Mouse (Mus musculus) lung, embryonic 15.5 days (tissue): Measurements from ENCODE around the gene Rnaseh2a. TPM values are rescaled to one million over a fixed set of nuclear protein-coding genes. Genes with fewer than 3 reads are reported as not detected.

Experiments
- ATAC-seq: fragments of 200-750 bp; cut with Nextera tagmentation; 2 replicates; pipeline ENCODE4 v1.8.0; 2017; ENCODE audit warnings: moderate number of reproducible peaks, borderline replicate concordance; ENCODE audit not compliant: low FRiP score, low TSS enrichment; ENCODE audit errors: extremely low read depth
- H3K27ac ChIP-seq: fragments of 300-500 bp; sonication (generic); 2 replicates; pipeline ENCODE4 v1.5.1; 2015; ENCODE audit warnings: moderate library complexity, mild to moderate bottlenecking, inconsistent platforms
- H3K27me3 ChIP-seq: fragments of 300-500 bp; sonication (generic); 2 replicates; pipeline ENCODE4 v1.6.1; 2015; ENCODE audit warnings: inconsistent platforms
- H3K36me3 ChIP-seq: fragments of 300-500 bp; sonication (generic); 2 replicates; pipeline ENCODE4 v1.6.1; 2015; ENCODE audit warnings: inconsistent platforms
- H3K4me1 ChIP-seq: fragments of 300-500 bp; sonication (generic); 2 replicates; pipeline ENCODE4 v1.6.1; 2015; ENCODE audit warnings: inconsistent platforms
- H3K4me2 ChIP-seq: fragments of 300-500 bp; sonication (generic); 2 replicates; pipeline ENCODE4 v1.6.1; 2015; ENCODE audit warnings: inconsistent platforms, mild to moderate bottlenecking, moderate library complexity
- H3K4me3 ChIP-seq: fragments of 300-500 bp; sonication (generic); 2 replicates; pipeline ENCODE4 v1.5.1; 2015; ENCODE audit warnings: mild to moderate bottlenecking, inconsistent platforms
- H3K9ac ChIP-seq: fragments of 300-500 bp; sonication (generic); 2 replicates; pipeline ENCODE4 v1.6.1; 2015; ENCODE audit warnings: inconsistent platforms
- H3K9me3 ChIP-seq: fragments of 300-500 bp; sonication (generic); 2 replicates; pipeline ENCODE4 v1.6.1; 2016; ENCODE audit warnings: inconsistent platforms
- WGBS: fragments of 180-500 bp; shearing (Covaris S2); methylation state at CpG from one replicate; pipeline ENCODE4 v1.1.7; 2015; 5-methylcytosine and 5-hydroxymethylcytosine counted together
- polyA plus RNA-seq: library from polyadenylated mRNA; unstranded; fragments of >200 nt; fragmentation: Nextera tagmentation; extraction: Ambion mirVana; gene quantifications from 2 replicates; pipeline ENCODE4 v1.2.1, GENCODE M21; 2015

The Rnaseh2a gene
- polyA plus RNA-seq, 1 experiment from 2014 or later: 114 TPM

DNA sequence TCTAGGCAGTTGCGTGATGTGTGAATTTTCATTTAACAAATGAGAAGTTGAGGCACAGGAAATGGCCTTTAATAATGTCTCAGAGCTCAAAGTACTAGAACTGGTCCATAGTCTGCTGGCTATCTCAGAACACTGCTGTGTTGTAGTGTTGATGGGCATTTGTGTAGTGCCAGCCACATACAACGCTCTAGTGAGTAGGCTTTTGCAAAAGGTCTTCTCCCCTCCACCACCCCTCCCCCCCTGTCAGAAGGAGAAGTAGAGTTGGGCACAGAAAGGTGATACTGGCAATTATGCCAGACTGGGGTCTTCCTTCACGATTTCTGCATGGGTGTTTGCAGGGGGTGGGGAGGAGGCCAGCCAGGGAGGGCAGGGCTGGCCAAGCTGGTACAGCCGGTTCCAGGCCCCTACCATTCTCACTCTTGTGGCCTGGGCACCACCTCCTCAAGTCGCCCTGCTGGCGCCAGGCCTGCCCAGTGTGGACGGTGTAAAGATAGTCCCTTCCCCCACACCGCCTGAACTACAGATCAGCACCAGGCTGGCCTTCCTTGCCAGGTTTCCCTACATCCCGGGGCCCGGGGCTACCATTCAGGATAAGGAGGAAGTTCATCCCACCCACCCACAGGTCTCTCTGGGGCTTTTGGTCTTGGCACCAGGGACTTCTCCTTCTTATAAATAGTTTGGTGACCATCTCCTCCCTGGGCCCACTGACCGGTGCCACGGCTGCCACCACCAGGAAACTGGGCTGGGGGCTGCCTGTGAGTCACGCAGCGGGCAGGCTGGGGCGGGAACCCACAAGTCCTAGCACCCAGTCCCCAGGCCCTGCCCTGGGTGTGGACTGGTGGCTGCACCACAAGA is 12.3 kb upstream of the Rnaseh2a start:
- H3K4me2 ChIP-seq: no peak overlapping the region; the same call in 1 of the 2 replicates
- 0 out of 2 replicates have a peak, but pooled peaks cover 2% of the 10 kb centered on the region for H3K27me3 ChIP-seq
- no peaks in the 10 kb centered on the region for H3K9me3 ChIP-seq
- 66% methylated on average over 15 of the region's 15 CpGs for WGBS
- no peak overlapping the region for H3K9ac ChIP-seq
- H3K4me3 ChIP-seq: no peak overlapping the region
- H3K4me1 ChIP-seq: peaks cover 87% of the 10 kb centered on the region
- no peaks in the 10 kb centered on the region for H3K36me3 ChIP-seq
- peak overlapping the region; percentile 93 for H3K27ac ChIP-seq
- ATAC-seq: no peak

GRCm38 (mm10) chr8:84980622-84981358 is 11.2 kb upstream of the Rnaseh2a start:
- Histone ChIP-seq H3K4me1 (peaks cover 87% of the 10 kb centered on the region), H3K9me3 (no peaks in the 10 kb centered on the region), H3K27ac (peak overlapping the region; percentile 93), H3K36me3 (no peaks in the 10 kb centered on the region), H3K4me3 (peak overlapping the region; percentile 41), H3K27me3 (no peaks in the 10 kb centered on the region), H3K4me2 (peak overlapping the region; percentile 99), H3K9ac (peak overlapping the region; percentile 36)
- ATAC-seq: no peak
- 21% methylated on average over 11 of the region's 11 CpGs for WGBS

- Histone ChIP-seq H3K27ac (peak overlapping the region; percentile 93), H3K36me3 (peaks cover 3% of the 10 kb centered on the region; the same call in 1 of the 2 replicates), H3K4me1 (peaks cover 86% of the 10 kb centered on the region), H3K9ac (peak overlapping the region; percentile 39), H3K4me3 (peak overlapping the region; percentile 41), H3K27me3 (no peaks in the 10 kb centered on the region), H3K9me3 (no peaks in the 10 kb centered on the region), H3K4me2 (peak overlapping the region; percentile 99)
- peak; percentile 46 for ATAC-seq
- 2% methylated on average over 41 of the region's 42 CpGs for WGBS
Measured at GRCm38 (mm10) chr8:84979599-84980421, 10.2 kb upstream of the Rnaseh2a start.

- peaks cover 79% of the 10 kb centered on the region for H3K4me1 ChIP-seq
- H3K9me3 ChIP-seq: no peaks in the 10 kb centered on the region
- H3K27me3 ChIP-seq: no peaks in the 10 kb centered on the region
- ATAC-seq: peak; percentile 63
- peak within 1 kb of the TSS; percentile 61 for H3K4me3 ChIP-seq
- peak within 1 kb of the TSS; percentile 81 for H3K9ac ChIP-seq
- WGBS: under 1% methylated on average over 63 of the region's 63 CpGs
- peak within 1 kb of the TSS; percentile 99 for H3K4me2 ChIP-seq
- peak within 1 kb of the TSS; percentile 93 for H3K27ac ChIP-seq
- peaks cover 9% of the 10 kb centered on the region for H3K36me3 ChIP-seq
Measured at GRCm38 (mm10) chr8:84978248-84978940, 8.8 kb upstream of the Rnaseh2a start, which contains the start of gene Junb. TSS of gene Junb (minus strand) at chr8:84978718.

- Histone ChIP-seq H3K27me3 (no peaks in the 10 kb centered on the region), H3K4me1 (peaks cover 77% of the 10 kb centered on the region), H3K36me3 (peaks cover 17% of the 10 kb centered on the region), H3K9ac (peak overlapping the region; percentile 81), H3K4me2 (peak overlapping the region; percentile 99), H3K9me3 (no peaks in the 10 kb centered on the region), H3K4me3 (peak overlapping the region; percentile 61), H3K27ac (peak overlapping the region; percentile 93)
- ATAC-seq: no peak
- under 1% methylated on average over 68 of the region's 70 CpGs for WGBS
Measured at GRCm38 (mm10) chr8:84977435-84978247, 8.1 kb upstream of the Rnaseh2a start.

DNA sequence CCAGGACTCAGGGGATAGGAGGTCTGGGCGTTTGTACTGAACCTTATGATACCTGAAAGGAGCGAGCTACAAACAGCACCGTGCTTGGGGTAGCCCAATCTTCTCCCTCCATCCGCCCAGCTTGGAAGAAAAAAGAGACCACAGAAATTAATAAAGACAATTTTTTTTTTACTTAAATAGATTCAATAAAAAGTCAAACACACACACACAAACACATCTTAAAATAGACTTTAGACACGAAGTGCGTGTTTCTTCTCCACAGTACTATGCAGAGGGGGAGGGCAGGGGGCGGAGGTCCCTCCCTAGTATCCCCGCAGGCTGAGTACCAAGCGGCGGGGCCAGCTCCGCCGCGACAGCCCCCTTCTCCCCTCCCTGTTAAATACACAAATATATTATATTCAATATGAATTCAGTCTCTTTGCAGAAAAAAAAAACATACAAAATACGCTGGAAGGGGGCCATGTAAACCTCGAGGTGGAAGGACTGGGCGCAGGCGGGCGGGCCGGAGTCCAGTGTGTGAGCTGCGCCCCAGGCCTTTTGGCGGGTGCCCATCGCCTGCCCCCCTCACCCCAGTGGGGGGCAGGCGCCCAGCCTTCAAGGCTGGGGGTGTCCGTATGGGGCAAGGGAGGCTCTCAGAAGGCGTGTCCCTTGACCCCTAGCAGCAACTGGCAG is 7.3 kb upstream of the Rnaseh2a start:
- Histone ChIP-seq H3K4me2 (peak overlapping the region; percentile 99), H3K4me1 (peaks cover 70% of the 10 kb centered on the region), H3K27ac (peak overlapping the region; percentile 93), H3K9ac (peak overlapping the region; percentile 81), H3K9me3 (no peaks in the 10 kb centered on the region), H3K27me3 (no peaks in the 10 kb centered on the region), H3K4me3 (peak overlapping the region; percentile 61), H3K36me3 (peaks cover 24% of the 10 kb centered on the region)
- WGBS: 2% methylated on average over 25 of the region's 25 CpGs
- ATAC-seq: no peak

DNA sequence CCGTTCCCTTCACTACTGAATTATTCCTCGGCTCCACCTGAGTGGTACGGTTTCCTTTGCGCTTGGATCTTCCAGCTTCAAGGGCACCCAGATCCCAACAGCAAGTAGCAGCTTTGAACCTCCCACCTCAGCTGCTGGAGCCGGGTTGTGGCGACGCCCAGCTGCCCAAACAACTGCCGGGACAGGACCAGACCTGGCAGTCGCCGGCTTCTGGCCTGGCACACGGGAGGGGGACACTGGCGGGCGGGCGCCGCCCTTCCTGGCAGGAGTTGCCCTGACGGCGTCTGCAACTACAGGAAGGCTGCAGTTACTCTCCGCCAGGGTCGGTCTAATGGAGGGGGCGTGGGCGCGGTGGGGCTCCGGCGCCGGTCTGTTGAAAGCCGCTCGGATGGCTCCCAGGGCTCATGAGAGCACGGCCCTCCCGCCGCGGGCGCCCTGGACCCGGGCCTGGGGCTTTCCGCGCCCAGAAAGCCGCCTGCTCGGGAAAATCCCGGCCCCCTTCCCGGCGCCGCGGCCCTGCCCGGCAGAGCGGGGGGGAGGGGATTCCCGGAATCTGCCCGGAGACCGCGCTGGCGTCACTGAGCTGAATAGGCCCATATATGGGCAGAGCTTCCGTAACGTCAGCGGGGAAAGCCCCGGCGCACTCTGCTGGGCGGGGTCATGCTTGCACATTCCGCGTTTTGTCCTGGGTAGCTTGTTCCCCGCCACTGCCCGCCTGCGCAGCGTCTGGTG is 6.6 kb upstream of the Rnaseh2a start:
- Histone ChIP-seq H3K4me2 (peak overlapping the region; percentile 99), H3K4me3 (peak overlapping the region; percentile 61), H3K4me1 (peaks cover 65% of the 10 kb centered on the region), H3K9me3 (no peaks in the 10 kb centered on the region), H3K36me3 (peaks cover 31% of the 10 kb centered on the region), H3K27ac (peak overlapping the region; percentile 93), H3K9ac (peak overlapping the region; percentile 81), H3K27me3 (no peaks in the 10 kb centered on the region)
- 2% methylated on average over 60 of the region's 61 CpGs for WGBS
- peak; percentile 71 for ATAC-seq

DNA sequence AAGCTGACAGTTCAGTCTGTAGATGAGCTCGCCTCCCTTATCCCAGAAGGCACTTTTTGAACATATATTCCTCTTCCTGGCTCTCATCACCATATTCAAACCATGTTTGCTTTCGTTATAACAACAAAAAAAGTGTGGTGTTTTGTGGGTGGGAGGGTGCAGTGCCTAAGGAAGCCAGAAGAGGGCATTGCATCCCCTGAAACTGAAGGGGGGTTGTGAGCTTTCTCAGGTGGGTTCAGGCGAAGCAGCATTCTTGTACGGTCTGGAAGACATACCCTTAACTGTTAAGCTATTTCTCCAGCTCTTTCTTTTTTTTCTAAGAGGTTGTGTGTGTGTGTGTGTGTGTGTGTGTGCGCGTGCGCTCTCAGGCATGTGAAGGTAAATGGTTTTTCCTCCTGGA is 5.9 kb upstream of the Rnaseh2a start:
- H3K9me3 ChIP-seq: no peaks in the 10 kb centered on the region
- H3K4me1 ChIP-seq: peaks cover 65% of the 10 kb centered on the region
- 39% methylated on average over 7 of the region's 7 CpGs for WGBS
- H3K27ac ChIP-seq: peak overlapping the region; percentile 93
- H3K36me3 ChIP-seq: peaks cover 38% of the 10 kb centered on the region
- peak overlapping the region; percentile 61; the same call in 1 of the 2 replicates for H3K4me3 ChIP-seq
- ATAC-seq: no peak
- no peak overlapping the region for H3K9ac ChIP-seq
- no peaks in the 10 kb centered on the region for H3K27me3 ChIP-seq
- peak overlapping the region; percentile 99 for H3K4me2 ChIP-seq

DNA sequence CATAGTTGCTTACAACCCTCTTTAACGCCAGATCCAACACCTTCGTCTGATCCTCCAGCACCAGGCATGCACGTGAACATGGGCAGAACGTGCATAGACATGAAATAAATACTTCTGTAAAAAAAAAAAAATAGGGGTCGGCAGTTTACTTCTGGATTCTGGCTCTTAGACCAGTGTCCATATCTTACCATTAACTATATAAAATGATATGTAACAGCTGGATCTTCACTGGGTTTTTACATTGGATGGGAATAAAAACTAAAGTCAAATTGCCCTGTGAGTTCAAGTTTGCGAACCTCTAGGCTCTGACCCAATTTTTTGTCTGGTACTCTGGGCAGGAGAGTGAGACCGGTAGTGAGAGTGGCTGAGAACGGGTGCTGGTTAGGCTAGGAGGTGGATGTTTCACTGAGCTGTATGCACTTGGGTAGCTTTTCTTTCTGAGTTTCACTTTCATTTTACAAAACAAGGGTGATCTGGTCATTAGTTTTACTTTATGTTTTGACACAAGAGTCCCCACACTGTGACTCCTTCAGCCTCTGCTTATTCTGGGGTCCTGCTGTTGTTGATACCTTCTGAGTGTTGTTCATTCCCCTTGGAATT is 5.1 kb upstream of the Rnaseh2a start:
- H3K4me1 ChIP-seq: peaks cover 58% of the 10 kb centered on the region
- WGBS: 74% methylated on average over 8 of the region's 8 CpGs
- H3K27ac ChIP-seq: no peak overlapping the region; the same call in 1 of the 2 replicates

More for the DNA sequence above, 5.1 kb upstream of the Rnaseh2a start:
- no peak overlapping the region for H3K9ac ChIP-seq
- H3K27me3 ChIP-seq: no peaks in the 10 kb centered on the region
- peaks cover 38% of the 10 kb centered on the region for H3K36me3 ChIP-seq
- no peak overlapping the region for H3K4me2 ChIP-seq
- H3K9me3 ChIP-seq: no peaks in the 10 kb centered on the region
- ATAC-seq: no peak
- H3K4me3 ChIP-seq: no peak overlapping the region
